Mouse (Mus musculus) testis, postnatal 14 days (tissue): ENCODE data around the gene Ebf4.
"Not testable (repeated sequence)": the region's sequence is repeated elsewhere in the genome, so short reads cannot be mapped to it uniquely, and the experiment has no call there.

Source experiments
- DNase-seq: peaks from one replicate; pipeline ENCODE4 v3.0.0; 2021; ENCODE audit warnings: low spot score

Gene Ebf4

GRCm38 (mm10) chr2:130295331-130296133, 563 bp downstream of the Ebf4 start:
- DNase-seq = peak; percentile 53

GRCm38 (mm10) chr2:130296134-130296745, 1.3 kb downstream of the Ebf4 start:
- DNase-seq = no peak

- DNase-seq = no peak
Measured at GRCm38 (mm10) chr2:130297580-130297979, 2.6 kb downstream of the Ebf4 start.

GRCm38 (mm10) chr2:130303014-130303413, 8.0 kb downstream of the Ebf4 start:
- no peak for DNase-seq

GRCm38 (mm10) chr2:130327057-130327456, 32.1 kb downstream of the Ebf4 start:
- DNase-seq = no peak

GRCm38 (mm10) chr2:130329502-130329901, 34.5 kb downstream of the Ebf4 start:
- no peak for DNase-seq

GRCm38 (mm10) chr2:130335112-130335511, 40.1 kb downstream of the Ebf4 start:
- no peak for DNase-seq

- no peak for DNase-seq
Measured at GRCm38 (mm10) chr2:130340464-130341219, 45.7 kb downstream of the Ebf4 start.

GRCm38 (mm10) chr2:130341220-130341580, 46.2 kb downstream of the Ebf4 start:
- no peak for DNase-seq

GRCm38 (mm10) chr2:130350376-130350775, 55.4 kb downstream of the Ebf4 start:
- DNase-seq = no peak

- DNase-seq = no peak
Measured at GRCm38 (mm10) chr2:130351758-130352339, 56.9 kb downstream of the Ebf4 start.

GRCm38 (mm10) chr2:130353411-130353810, 58.4 kb downstream of the Ebf4 start:
- DNase-seq = no peak

- no peak for DNase-seq
Measured at GRCm38 (mm10) chr2:130353889-130354288, 58.9 kb downstream of the Ebf4 start.

- no peak for DNase-seq
Measured at GRCm38 (mm10) chr2:130357551-130357950, 62.6 kb downstream of the Ebf4 start.

- DNase-seq = no peak
Measured at GRCm38 (mm10) chr2:130358852-130359251, 63.9 kb downstream of the Ebf4 start.

- DNase-seq = peak; percentile 31
Measured at GRCm38 (mm10) chr2:130362511-130363026, 67.6 kb downstream of the Ebf4 start.

GRCm38 (mm10) chr2:130365211-130366094, 70.5 kb downstream of the Ebf4 start:
- peak; percentile 16 for DNase-seq

- DNase-seq = no peak
Measured at GRCm38 (mm10) chr2:130367386-130367785, 72.4 kb downstream of the Ebf4 start.

- not testable (repeated sequence) for DNase-seq
Measured at GRCm38 (mm10) chr2:130373026-130373425, 78.1 kb downstream of the Ebf4 start.

- no peak for DNase-seq
Measured at GRCm38 (mm10) chr2:130374951-130375350, 80.0 kb downstream of the Ebf4 start.

- DNase-seq = no peak
Measured at GRCm38 (mm10) chr2:130383205-130383604, 88.2 kb downstream of the Ebf4 start.
